Mouse (Mus musculus) spleen, adult 18-20 months (tissue): ENCODE results near the gene Gm49358.

Experiments
- DNase-seq, 2 experiments: peaks; one replicate each; pipeline ENCODE4 v3.0.0; 2022; ENCODE audit warnings: mixed read lengths in 2 of 2

The Gm49358 gene

DNA sequence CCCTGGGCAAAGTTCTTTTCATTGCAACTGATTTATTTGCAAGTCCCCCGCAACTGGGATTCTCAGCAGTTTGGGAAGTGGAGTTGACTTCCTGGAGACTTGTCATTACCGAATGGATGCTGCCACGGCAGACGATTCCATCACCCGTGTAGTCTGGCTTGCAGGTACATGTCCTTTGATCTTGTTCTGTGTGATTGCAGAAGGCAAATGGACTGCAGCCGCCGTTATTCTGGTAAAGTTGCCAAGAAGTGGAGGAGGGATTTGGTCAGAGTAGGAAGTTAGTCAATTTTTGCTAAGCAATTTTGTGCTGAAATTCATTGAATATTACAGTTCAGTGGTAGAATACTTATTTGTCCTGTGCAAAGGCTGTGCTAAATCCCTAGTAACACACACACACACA is 114.9 kb downstream of the Gm49358 start:
- no peak for DNase-seq

DNA sequence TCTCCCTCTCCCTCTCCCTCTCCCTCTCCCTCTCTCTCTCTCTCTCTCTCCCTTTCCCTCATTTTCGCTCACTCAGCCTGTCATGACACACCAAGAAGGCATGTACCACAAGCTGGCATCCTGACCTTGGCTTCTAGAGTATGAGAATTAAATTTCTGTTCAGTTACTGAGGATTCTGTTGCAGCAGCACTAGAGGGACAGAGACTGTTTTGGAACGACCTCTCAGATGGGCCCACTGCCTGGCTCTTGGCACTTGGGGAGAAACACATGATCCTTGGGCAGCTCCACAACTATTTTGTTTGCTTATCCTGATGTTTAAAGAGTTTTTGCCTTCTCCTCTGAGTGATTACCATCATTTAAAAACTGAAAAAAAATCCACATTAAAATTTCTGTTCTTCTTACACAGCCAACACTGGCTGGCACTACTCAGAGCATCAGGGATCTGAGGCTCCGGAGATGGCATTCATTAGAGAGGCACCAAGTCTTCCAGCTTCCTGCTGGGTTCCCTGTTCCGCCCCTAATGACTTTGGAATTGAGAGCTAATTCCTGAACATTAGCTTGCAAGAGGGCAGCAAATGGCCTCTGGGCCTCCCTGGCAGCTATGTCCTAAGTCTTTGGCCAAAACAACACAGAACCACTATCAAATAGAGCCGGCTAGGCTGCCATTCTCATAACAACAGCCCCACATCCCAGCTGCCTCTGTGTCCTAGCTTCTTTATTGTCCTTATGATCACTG is 116.5 kb downstream of the Gm49358 start:
- no peak for DNase-seq

DNA sequence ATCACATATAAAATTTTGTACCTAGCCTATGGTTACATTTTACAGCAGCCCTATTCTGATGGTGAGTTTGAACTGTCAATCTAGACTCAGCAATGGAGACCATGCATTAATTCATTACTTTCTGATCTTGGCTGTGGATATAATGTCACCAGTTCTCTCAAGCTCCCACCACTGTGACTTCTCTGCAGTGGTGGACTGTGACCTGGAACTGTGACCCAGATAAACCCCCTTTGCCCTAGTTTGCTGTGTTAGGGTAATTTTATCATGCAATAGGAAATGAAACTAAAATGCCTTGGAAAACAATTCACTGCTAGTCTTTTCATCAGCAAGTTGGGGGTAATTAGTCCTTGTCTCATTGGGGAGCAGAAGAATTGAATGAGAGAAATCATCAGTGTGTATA is 117.7 kb downstream of the Gm49358 start:
- no peak for DNase-seq
